Comparison of ENCODE assay signal across 25 mouse cellular contexts in genomic region chr1:59527219-59527618, GRCm38 (mm10). TPM values are rescaled to one million over a fixed set of nuclear protein-coding genes. Genes with fewer than 3 reads are reported as not detected.
"Had no signal": no experiment of that assay in that cellular context is flagged by ENCODE, and none has a peak within 500 bp of the region (broad histone marks: within the 10 kb centered on the region; RNA-seq: fewer than 3 reads in every experiment).

No protein-coding gene starts in this region.

- H3K9ac ChIP-seq: heart, embryonic 12.5 days; hindbrain, embryonic 12.5 days; hindbrain, embryonic 14.5 days; kidney, embryonic 15.5 days; limb, embryonic 13.5 days; limb, embryonic 15.5 days; liver, embryonic 12.5 days had no signal

- ATAC-seq: hindbrain, embryonic 16.5 days; liver, embryonic 12.5 days had no signal

- H3K27me3 ChIP-seq: hindbrain, embryonic 12.5 days; kidney, embryonic 15.5 days; limb, embryonic 13.5 days; limb, embryonic 15.5 days; liver, embryonic 12.5 days had no signal

- H3K4me1 ChIP-seq: heart, embryonic 12.5 days; liver, embryonic 12.5 days had no signal

- H3K27ac ChIP-seq: heart, embryonic 10.5 days; hindbrain, embryonic 10.5 days; hindbrain, embryonic 12.5 days; hindbrain, embryonic 14.5 days; kidney, embryonic 15.5 days; kidney, postnatal 0 days; limb, embryonic 13.5 days; limb, embryonic 15.5 days; liver, embryonic 12.5 days had no signal

- H3K36me3 ChIP-seq: heart, embryonic 10.5 days; heart, embryonic 12.5 days; hindbrain, embryonic 12.5 days; kidney, embryonic 15.5 days; limb, embryonic 13.5 days; limb, embryonic 15.5 days; liver, embryonic 12.5 days had no signal

- H3K4me3 ChIP-seq: heart, embryonic 10.5 days; heart, embryonic 12.5 days; hindbrain, embryonic 10.5 days; hindbrain, embryonic 12.5 days; kidney, embryonic 15.5 days; limb, embryonic 13.5 days; limb, embryonic 15.5 days; liver, embryonic 12.5 days had no signal

- DNase-seq: gastrocnemius, postnatal 14 days; heart, adult 18-20 months; heart, postnatal 10 days; heart, postnatal 4 days; kidney, adult 11 months; kidney, adult 2 months; kidney, adult 9 months; kidney, postnatal 14 days; kidney, postnatal 36 days; layer of hippocampus, adult 9-11 months; layer of hippocampus, postnatal 36 days; left cerebral cortex, postnatal 4 days had no signal

- H3K9me3 ChIP-seq: heart, embryonic 10.5 days; hindbrain, embryonic 10.5 days; hindbrain, embryonic 12.5 days; kidney, embryonic 15.5 days; limb, embryonic 15.5 days; liver, embryonic 12.5 days had no signal

- H3K4me2 ChIP-seq: heart, embryonic 12.5 days; hindbrain, embryonic 12.5 days; hindbrain, embryonic 14.5 days; kidney, embryonic 15.5 days; limb, embryonic 13.5 days; limb, embryonic 15.5 days; liver, embryonic 12.5 days had no signal

RNA-seq across cellular contexts. Expression of gene Gm973, which starts 11.2 kb away (rescaled TPM):
- total RNA-seq: heart, postnatal 4 days; liver, adult 2 months had no signal
- polyA plus RNA-seq: heart, embryonic 14.5 days; liver, adult 2 months; liver, embryonic 12.5 days had no signal
